Mouse (Mus musculus) cerebellum, adult 8-10 months (tissue): ENCODE measurements around the gene Mast4.

Source experiments
- DNase-seq: peaks from one replicate; pipeline ENCODE4 v3.0.0; 2022

Mast4 gene

DNA sequence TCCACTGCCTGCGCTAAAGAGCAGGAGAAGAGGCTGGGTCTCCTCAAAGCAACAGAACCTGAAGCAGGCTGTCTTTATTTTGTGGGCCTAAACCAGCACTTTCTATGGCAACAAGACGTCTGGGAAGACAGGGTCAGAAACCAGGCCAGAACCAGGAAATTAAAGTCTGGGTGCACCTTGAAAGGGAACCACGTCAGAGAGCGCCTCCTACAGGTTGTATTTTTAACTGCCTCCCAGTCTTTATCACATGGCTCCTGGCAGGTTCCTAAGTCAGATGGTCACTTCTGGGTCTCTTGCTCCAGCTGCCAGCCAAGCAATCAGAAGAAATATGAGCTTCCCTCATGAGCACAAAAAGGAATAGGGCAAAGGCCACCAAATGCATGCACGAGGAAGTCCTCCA lies 304.9 kb downstream of the Mast4 start:
- no peak for DNase-seq

DNA sequence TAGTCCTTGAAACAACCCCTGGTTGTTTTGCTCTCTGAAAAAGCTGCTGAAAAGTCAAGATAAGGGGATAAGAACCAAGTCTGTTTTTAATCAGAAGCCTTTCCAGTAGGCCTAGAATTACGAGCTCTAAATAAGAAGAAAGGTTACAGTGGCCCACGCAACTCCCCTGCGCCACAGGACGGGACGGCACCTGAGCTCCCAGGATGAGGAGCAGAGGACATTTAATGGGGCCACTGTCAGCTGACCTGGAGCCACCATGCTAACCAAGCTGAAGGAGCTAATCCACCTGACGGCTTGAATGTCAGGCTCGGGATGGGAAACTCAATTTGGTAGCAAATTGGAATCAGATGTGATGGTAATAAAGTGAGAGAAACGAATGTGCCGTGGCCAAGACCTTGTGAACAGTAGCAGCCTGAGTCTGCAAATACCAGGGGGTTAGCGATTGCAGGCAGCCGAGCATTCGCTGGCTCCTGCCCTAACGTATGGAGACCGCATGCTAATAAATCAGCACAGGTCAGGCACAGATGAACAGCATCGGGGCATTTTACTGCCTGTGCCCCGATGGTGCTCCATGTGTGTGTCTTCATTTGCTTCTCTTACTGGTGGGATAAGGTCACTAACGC lies 306.7 kb downstream of the Mast4 start:
- DNase-seq = no peak

DNA sequence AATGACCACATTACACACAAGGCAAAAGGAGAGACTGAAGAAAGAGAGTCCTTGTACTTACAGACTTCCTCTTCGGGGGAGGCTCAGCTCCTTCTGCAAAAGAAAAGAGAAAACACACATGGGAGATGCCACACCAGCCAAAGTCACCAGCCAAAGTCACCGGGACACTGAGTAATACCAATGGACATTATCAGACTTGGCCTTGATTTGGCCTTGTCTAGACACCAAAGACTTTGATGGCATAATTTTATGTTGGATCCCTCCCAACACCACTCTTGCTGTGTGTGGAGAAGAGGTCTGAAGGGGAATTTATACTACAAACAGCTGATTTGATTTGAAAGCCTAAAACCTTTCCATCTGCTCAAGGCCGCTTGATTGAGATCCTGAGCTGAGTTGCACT lies 308.8 kb downstream of the Mast4 start:
- DNase-seq = no peak

DNA sequence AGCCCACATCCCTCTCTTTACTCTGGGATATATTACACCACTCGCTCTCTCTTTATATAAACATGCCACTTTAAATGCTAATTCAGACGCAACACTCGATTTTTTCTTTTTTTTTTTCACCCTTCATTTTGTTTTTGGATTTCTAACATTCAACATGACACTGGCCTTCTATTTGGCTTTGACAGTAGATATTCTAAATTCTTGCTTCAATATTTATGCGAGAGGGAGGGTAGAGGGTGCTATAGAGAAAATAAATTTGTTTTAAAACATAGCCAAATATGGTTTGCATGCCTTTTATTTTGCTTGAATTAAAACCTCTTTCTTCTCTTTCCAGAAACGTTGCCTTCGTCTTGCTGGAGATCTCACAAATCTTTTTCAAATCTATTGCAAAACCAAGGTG lies 315.8 kb downstream of the Mast4 start:
- no peak for DNase-seq

DNA sequence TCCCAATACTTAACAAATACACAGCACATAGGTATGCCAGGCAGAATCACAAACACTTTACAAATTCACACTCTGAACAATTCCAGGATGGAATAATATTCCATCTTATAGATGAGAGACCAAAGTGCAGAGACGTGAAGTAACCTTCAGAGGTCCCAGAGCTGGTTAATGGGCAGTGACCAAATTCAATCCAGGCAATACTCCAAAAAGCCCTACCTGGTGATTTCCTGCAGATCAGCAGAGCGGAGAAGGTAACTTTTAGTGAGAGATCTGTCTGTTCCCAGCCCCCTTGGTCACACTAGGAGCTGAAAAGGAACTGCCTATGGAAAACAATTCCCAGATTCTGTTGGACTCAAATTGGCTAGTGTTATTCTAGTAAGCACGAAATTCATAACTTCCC lies 316.6 kb downstream of the Mast4 start:
- no peak for DNase-seq

DNA sequence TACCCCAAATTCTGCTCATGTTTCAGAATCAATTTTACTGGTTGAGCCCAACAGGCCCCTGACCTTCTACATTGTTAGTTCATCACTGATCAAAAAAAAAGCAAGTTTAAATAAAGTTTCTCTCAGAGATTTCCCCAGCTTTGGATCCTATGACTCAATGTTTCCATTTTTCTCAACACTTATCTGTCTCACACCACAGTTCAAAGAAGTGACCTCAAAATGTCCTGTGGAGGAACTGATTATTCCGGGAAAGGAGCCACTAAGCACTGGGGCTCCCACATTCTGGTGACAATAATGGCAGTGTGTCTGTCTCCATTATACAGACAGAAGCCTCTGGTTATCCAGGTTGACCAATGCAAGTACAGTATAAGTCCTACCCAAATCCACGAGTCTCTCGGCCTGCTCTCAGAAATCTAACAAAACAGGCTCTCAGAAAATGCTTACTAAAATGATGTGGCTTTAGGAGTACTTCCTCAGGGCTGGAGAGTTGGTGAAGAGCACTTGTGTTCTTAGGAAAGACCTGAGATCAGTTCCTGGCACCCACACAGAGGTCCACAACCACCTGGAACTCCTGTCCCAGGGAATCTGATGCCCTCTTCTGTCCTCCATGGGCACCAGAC lies 319.1 kb downstream of the Mast4 start:
- no peak for DNase-seq

DNA sequence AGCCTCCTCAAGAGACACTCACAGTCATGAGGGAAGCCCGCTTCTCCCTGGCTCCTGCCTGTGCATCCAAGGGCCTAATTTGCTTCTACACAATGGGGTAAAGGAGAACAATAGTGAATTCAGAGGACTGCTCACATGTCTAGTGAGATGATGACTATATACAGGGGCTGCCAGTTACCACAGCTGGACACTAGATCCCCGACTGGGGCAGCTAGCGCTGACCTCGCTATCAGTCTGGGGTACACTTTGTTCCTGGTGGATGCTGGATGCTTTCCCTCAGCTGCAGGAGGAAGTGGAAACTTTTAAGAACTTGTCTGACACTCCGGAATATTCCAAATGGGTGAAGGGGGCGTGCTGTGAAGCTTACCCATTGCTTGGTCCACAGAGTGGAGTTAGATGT lies 319.7 kb downstream of the Mast4 start:
- DNase-seq = peak; percentile 2

DNA sequence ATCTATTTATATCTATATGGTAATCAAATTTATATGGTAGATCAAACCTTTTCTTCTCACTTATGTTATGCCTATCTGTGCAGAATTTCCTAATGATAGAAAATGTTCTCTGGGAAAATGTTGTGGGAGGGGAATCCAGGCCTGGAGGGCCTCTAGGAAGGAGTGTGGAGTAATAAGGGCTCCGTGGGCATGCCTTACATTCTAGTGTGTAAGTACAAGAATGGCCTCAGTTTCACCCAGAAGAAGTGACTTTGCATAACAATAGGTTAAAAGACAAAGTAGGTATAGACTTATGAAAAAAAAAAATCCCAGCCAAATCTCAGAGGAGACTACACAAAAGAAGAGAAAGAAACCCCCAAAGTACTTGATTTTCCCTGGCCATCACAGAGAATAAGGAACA lies 320.1 kb downstream of the Mast4 start:
- DNase-seq = no peak

DNA sequence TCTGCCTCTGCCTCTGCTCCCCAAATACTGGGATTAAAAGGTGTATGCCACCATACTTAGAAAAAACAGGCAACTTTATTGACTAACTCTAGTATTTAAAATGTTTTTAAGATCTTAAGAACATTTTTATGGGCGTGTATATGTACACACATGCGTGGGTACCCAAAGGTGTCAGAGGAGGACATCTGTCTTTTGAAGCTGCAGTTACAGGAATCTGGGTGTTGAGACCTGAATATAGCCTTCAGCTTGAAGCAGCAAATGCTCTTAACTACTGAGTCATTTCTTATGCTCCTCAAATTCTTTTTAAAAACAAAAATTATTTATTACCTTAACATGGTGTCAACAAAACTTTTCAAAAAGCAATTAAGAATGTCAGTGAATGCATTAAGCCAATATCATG lies 329.1 kb downstream of the Mast4 start:
- DNase-seq = no peak

DNA sequence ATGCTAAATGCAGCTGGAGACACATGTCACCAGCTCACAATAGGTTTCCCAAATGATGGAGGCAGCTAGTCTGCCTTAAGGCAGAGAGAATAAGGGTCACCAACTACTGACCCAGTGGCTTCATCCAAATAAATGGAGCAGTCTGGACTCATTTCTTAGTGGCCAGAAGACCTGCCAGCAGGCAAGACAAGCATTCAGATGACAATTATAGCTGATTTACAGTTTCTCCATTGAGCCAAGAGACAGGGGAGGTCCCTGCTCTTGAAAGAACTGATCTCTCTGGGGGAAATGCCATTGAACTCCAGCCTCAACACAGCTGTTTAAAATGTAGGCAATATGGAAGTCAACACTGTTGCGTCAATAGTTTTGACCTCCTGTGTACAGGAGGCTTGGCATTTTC lies 332.5 kb downstream of the Mast4 start:
- no peak for DNase-seq

DNA sequence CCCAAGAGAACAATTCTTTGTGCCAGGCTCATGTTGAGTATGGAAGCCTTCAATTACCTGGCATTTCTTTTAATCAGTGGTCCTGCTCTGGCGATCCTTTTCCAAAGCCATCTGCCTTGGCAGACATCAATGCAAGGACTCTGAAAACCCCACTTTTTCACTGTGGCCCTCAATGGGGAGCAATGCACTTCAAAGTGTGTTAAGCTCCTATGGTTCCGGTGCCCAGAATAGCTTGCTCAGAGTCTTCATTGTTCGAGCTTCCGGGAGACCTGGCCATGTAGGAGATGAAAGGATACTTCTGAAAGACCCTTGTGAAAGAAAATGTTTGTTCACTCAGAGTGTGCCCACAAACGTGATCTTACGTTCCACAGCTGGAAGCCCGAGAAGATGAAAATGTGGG lies 333.4 kb downstream of the Mast4 start:
- no peak for DNase-seq

DNA sequence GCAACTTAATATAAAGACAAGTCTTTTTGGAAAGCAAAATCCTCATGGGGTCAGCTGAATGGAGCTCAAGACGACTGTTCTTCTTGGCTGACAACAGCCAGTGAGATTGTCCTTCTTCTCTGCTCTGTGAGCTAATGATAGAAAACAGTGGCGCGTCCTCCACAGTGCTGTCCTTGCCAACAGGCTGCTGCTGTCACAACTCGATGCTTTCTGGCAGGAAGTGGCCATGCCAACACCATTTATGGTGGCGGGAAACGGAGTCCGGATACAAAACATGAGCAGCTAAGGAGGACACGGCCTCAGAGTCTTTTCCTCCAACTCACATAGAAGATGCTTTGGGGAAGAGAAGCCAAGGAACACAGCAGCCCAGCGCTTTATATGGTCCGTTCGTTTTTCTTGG lies 340.2 kb downstream of the Mast4 start:
- no peak for DNase-seq

DNA sequence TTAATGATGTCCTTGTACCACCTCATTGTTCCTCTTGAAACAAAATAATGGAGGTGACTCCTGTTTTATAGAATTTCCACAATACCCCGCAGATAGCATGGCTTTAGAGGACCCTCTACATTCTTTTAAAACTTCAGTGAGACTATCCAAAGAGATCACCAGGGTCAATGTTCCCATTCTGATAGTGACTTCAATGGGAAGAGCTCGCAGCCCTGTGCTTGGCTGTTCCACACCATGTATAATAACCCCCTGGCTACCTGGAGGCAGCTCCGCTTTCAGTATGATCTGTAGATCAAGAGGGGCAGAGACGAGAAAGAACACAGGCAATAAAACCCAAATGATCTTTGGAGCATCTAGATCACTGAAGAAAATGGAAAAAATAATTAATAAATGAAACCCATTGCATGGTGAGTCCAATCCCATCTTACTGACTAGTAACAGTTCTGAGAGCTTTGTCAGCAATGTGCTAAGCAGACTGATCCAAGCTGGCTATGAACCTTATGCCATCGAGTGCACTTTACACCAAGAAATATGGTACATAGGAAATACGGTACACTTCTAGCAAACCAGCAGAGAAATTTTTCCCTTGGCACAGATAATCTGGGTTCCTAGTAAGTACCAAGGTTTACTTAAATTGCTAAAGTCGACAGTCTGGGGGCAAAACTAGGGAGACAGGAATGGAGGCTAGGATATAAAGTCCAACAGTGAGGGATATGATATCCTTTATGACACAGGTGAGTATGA lies 341.4 kb downstream of the Mast4 start:
- DNase-seq = no peak

DNA sequence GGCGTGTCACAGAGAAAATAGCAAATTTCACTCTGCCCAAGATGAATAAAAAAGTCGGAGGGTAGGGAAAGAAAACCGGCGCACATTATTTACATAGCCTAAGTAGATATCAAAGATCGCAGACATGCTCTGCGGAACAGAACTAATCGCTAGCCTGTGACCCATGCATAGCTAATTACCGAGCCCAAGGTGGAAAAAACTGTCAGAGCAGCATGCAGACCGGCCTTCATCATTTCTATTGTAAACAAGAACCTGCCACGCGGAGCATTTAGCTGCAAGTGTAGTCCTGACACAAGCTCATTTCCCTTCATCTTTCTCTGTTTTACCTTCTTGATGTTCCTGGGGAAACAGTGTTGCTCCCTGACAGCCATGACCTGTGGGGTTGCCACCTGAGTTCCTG lies 342.4 kb downstream of the Mast4 start:
- no peak for DNase-seq

DNA sequence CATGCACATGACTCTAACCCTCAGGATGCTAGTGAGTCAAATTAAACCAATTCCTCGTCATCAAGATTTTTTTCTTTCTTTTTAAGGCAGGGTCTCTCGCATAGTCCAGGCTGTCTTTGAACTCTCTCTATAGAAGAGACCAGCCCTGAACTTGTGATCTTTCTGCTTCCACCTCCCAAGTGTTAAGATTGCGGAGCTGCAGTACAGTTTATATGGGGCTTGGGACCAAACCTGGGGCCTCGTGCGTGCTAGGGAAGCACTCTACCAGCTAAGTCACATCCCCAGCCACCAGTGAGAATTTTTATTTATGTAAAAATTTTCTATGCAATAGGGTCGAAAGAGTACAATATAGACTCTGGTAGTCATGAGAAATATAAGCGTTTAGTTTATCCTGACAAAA lies 343.1 kb downstream of the Mast4 start:
- no peak for DNase-seq

DNA sequence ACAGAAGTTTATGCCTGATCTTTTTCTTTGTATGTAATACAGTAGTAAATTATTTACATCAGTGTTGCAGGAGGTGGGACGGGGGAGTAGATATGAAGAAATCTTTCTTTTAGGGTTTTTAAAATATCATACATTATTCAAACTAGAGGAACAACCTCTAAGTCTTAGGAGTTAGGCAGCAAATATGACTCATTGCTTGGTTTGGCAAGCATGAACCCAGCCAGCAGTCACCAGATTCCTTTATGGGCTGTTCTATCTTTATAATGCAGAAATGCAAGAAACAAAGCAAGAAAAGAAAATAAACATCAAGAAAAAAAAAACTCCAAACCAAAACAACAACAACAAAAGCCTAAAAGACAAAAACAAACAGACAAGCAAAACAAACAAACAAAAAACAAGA lies 344.2 kb downstream of the Mast4 start:
- DNase-seq = no peak

DNA sequence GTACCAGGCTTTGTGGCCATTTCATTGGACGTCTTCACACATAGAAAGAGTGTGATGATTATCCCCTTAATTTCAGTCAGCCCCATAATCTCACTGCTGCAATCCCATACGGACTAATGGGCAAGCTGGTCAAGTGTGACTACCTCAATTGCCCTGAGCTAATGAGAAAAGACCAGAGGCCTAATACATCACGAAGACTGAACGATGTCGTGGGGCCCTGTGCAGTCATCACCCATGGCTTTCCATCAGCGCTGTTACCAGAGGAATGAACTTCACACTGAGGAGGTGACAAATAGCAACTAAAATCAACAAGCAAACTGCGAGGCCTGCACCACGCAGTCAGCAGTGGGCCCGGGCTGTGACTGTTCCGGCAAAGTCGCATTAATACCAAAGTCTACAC lies 344.7 kb downstream of the Mast4 start:
- DNase-seq = no peak

DNA sequence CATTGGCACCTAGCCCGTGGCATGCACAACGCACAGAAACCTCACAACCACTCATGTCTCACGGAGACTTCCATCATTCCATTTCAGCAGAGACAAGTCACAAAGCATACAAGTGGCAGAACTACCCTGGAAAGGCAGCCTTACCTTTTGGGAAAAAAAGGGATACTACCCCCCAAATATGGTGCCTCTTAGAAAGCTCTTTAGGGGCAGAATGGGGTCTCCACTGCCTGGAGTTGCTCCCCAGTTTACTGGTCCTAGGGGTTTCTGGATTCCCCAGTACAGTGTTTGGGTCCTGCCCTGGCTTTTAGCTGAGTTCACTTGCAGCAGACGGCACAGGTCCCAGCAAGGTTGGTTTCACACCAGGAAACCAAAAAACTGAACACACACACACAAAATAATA lies 345.3 kb downstream of the Mast4 start:
- no peak for DNase-seq

DNA sequence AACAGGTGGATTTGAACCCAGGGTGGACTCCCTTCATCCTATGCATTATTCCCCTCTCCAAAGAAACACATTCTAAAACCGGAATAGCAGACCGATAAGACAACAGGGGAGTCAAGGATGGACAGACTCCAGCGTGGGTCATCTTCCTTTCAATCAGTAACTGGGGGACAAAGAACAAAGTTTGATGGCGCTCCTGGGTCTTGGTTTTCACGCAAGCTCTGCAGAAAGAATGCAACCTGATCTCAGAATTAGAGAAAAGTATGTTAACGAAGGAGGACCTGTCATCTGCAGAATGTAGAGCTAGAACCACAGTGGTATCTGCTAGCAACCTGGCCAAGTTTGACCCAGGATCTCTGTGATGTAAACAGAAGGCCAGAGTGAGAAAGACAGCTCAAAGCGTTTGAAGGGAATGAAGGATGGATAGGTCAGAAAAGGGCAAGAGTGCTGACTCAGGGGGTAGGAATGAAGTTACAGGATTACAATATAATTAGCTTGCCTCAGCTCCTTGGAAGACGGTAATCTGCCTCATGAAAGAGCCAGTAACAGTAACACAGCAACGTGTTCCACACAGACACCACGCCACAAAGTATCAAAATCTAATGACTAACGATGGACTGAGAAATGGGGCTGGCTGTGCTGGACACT lies 345.9 kb downstream of the Mast4 start:
- no peak for DNase-seq

DNA sequence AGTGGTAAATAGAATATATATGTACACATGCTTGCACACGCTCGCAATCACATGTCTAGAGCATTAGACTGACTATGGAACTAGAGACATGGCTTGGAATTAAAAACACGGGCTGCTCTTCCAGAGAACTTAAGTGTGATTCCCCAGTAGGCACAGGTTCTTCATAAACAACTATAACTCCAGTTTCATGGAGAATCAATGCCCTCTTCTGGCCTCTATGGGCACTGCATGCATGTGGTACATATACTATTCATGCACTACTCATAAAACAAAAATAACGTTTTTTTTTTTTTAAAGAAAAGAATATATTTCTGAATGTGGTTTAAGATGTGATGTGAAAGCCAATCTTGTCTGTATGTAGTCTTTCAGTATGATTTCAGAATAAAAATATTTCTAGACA lies 349.7 kb downstream of the Mast4 start:
- DNase-seq = no peak

DNA sequence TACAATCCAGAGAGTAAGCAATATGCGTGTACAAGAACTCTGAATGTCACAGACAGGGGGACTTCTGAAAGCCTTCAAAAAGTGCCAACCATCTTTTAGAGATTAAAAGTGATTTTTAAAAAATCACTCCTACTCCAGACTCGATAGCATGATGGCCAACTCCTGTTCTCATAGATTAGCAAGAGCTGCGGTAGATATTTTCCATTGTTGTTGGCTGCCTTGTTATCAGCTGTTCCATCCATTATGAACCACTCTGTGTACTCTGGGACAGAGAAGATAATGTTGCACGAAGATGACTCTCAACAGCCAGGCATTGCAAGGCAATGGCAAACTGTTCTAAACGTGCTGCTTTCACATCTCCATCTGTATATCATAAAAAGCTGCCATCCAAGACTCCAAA lies 360.4 kb downstream of the Mast4 start:
- no peak for DNase-seq

DNA sequence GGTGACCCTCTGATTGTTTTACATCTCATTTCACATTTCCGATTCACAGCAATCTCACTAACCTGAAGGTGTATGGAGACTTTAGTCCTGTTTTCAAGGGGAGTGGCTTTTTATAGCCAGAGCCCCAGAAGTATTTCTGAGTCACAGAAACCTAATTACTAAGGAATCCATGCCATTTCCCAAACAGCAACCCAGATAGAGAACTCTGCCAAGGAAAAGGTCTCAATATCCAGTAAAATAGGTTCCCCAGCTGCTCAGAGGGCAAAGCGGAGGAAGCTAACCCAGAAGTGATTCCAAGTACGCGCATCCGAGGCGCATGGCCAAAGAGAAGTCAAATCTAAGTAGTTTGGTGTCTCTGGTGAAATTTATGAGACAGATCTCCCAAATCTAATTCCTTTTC lies 370.8 kb downstream of the Mast4 start:
- DNase-seq = no peak

DNA sequence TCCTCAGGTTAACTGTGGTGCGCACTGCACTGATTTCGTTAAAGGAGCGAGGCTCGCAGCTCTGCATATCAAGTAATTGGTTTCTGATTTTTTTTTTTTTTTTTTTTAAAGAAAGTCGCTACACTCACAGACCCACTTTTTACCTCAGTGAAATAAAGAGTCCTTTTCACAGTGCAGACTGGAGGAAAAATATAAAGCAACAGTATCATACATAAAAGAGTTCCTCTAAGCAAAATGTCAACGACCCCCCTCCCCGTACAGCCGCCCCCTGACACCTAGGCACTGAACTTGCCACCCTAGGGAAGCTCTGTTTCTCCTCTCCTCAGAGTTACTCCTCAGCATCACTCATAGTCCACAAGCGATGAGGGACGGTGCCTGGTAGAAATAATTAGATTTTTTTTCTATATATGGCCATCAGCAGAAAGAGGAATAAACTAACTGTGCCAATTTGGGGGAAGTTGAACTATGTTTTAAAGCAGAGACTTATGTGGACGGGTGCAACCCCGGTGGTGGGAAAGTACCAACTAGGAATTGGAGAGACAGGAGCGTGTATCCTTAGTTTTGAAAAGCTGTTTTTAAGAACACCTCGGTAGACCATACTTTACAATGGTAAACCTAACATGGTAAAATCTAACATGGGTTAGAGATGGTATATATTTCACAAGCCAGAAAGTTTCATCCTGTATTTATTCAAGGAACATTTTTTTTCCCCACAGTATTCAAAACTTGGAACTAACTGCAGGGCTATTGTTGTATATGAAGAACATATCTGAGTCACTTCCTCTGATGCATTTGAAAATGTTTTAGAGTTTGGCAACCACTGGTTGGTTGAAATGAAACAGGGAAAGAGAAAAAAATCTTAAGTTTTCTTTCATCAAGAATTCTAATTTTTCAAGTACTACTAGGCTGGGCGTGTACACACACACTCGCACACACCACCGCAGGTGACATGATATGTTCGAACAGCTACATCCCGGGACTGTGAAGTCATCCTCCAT lies 375.7 kb downstream of the Mast4 start:
- no peak for DNase-seq
